Mouse (Mus musculus) neural tube, embryonic 15.5 days (tissue): ENCODE measurements around the gene P2ry6. TPM values are rescaled to one million over a fixed set of nuclear protein-coding genes. Genes with fewer than 3 reads are reported as not detected.

Experiments
- ATAC-seq: fragments of 200-750 bp; cut with Nextera tagmentation; 2 replicates; pipeline ENCODE4 v1.8.0; 2017; ENCODE audit warnings: mild to moderate bottlenecking, moderate TSS enrichment, moderate library complexity; ENCODE audit not compliant: low FRiP score
- H3K27ac ChIP-seq: fragments of 300-500 bp; sonication (generic); replicated peaks from 2 replicates; pipeline ENCODE4 v1.5.1; 2015; ENCODE audit warnings: mild to moderate bottlenecking, inconsistent platforms
- H3K27me3 ChIP-seq: fragments of 300-500 bp; sonication (generic); replicated peaks from 2 replicates; pipeline ENCODE4 v1.6.1; 2015; ENCODE audit warnings: inconsistent platforms
- H3K36me3 ChIP-seq: fragments of 300-500 bp; sonication (generic); 2 replicates; pipeline ENCODE4 v1.6.1; 2015; ENCODE audit warnings: inconsistent platforms
- H3K4me1 ChIP-seq: fragments of 300-500 bp; sonication (generic); 2 replicates; pipeline ENCODE4 v1.6.1; 2015; ENCODE audit warnings: inconsistent platforms
- H3K4me2 ChIP-seq: fragments of 300-500 bp; sonication (generic); 2 replicates; pipeline ENCODE4 v1.6.1; 2015; ENCODE audit warnings: inconsistent platforms, mild to moderate bottlenecking, moderate library complexity
- H3K4me3 ChIP-seq: fragments of 300-500 bp; sonication (generic); replicated peaks from 2 replicates; pipeline ENCODE4 v1.5.1; 2015; ENCODE audit warnings: mild to moderate bottlenecking, inconsistent platforms
- H3K9ac ChIP-seq: fragments of 300-500 bp; sonication (generic); replicated peaks from 2 replicates; pipeline ENCODE4 v1.6.1; 2015; ENCODE audit warnings: mild to moderate bottlenecking, inconsistent platforms
- H3K9me3 ChIP-seq: fragments of 300-500 bp; sonication (generic); replicated peaks from 2 replicates; pipeline ENCODE4 v1.6.1; 2016; ENCODE audit warnings: inconsistent platforms
- WGBS: fragments of 180-500 bp; shearing (Covaris S2); methylation state at CpG from one replicate; pipeline ENCODE4 v1.1.7; 2015; ENCODE audit warnings: mixed read lengths; 5-methylcytosine and 5-hydroxymethylcytosine counted together
- polyA plus RNA-seq: library from polyadenylated mRNA; unstranded; fragments of >200 nt; fragmentation: Nextera tagmentation; extraction: Ambion mirVana; gene quantifications from 2 replicates; pipeline ENCODE4 v1.2.1, GENCODE M21; 2015

Gene P2ry6
- polyA plus RNA-seq = 4.1 and 4.6 TPM in 2 replicates

DNA sequence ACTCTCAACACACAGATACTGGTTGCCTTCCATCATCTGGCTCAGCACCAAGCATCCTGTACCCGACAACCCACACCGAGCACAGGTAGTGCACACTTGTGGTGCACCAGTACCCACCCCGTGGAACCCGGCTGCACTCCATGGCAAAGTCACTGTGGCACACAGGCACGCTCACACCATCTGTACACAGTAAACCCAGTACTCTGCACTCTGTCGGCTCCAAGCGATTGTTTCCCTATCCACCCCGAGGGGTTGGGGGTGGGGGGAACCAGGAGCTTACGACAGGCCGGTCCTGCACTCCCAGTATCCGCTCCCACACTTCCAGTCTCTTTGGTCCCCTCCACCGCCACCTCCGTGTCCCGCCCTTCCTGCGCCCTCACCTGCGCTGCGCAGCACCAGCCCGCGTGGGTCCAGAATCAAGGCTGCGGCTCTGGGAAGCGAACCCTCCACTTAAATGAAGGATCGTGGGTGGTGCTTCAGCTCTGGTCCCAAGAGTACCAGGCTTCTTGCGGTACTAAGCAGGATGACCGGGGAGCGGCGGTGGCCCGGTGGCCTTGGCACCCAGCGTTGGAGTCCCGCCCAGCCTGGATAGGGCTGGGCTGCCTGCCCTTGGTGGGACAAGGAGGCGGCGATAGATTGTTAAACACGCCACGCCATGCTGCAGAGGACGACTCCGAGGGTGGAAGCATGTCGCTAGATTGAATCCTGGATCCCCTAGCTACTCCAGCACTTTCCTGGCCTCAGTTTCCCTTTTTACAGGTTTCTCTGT lies at the start of gene P2ry6:
TSS of gene P2ry6 (minus strand) at position 515 of the 769 bp plus-strand sequence.
- peak within 1 kb of the TSS; percentile 30; the same call in 1 of the 2 replicates for H3K9ac ChIP-seq
- H3K27me3 ChIP-seq = peaks cover 23% of the 10 kb centered on the region
- H3K4me1 ChIP-seq = peaks cover 14% of the 10 kb centered on the region
- peak within 1 kb of the TSS; percentile 57 for H3K4me2 ChIP-seq
- H3K36me3 ChIP-seq = no peaks in the 10 kb centered on the region
- H3K4me3 ChIP-seq = peak within 1 kb of the TSS; percentile 31
- 5% methylated on average over 36 of the region's 36 CpGs for WGBS
- peak; percentile 56; the same call in 1 of the 2 replicates for ATAC-seq
- H3K9me3 ChIP-seq = no peaks in the 10 kb centered on the region
- no peak within 1 kb of the TSS for H3K27ac ChIP-seq

DNA sequence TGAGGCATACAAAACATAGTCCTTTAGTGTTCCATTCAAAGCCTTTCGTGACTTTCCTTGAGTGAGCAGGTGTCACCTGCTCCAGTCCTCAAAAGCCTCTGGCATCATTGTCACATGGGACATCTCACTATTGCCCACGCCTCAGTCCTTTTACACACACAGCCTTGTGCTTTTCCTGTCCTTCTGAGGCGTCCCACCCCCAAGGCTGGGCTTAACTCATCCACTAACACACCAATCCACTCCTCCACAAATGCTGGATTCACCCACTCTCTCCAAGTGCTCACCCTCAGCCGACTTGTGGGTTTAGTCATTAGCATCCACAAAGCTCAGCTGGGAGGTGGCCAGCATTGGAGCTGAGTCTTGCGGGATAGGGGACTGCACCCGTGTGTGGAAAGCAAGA lies 43.0 kb upstream of the P2ry6 start:
- Histone ChIP-seq H3K27ac (peak overlapping the region; percentile 18; the same call in 1 of the 2 replicates), H3K9me3 (no peaks in the 10 kb centered on the region), H3K4me1 (peaks cover 15% of the 10 kb centered on the region; the same call in 1 of the 2 replicates), H3K9ac (no peak overlapping the region), H3K36me3 (no peaks in the 10 kb centered on the region), H3K4me2 (no peak overlapping the region), H3K27me3 (peaks cover 11% of the 10 kb centered on the region), H3K4me3 (no peak overlapping the region)
- no peak for ATAC-seq
- 55% methylated on average over 6 of the region's 6 CpGs for WGBS

DNA sequence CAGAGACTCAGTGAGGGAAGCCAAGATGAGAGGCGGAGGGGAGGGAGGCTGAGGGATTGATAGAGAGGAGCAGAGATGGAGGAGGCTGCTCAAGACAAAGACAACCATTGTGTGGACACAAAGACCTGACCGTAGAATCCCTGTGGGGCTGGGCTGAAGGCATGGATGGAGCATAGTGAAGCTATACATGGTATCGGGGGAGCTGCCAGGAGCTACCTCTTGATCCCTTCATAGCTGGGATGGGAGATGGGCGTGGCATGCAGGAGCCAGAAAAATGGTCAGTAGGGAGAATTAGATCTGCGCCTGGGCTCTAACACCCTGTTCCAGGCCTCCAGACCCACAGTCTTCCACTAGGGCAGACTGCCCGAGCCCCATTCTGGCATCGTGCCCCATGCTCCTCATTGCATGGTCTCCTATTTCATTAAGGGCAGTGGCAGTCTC lies 42.6 kb upstream of the P2ry6 start:
- Histone ChIP-seq H3K9me3 (no peaks in the 10 kb centered on the region), H3K27me3 (peaks cover 15% of the 10 kb centered on the region), H3K4me2 (no peak overlapping the region), H3K9ac (no peak overlapping the region), H3K36me3 (no peaks in the 10 kb centered on the region), H3K27ac (peak overlapping the region; percentile 18; the same call in 1 of the 2 replicates), H3K4me1 (peaks cover 20% of the 10 kb centered on the region), H3K4me3 (no peak overlapping the region)
- ATAC-seq = no peak
- 53% methylated on average over 7 of the region's 7 CpGs for WGBS

DNA sequence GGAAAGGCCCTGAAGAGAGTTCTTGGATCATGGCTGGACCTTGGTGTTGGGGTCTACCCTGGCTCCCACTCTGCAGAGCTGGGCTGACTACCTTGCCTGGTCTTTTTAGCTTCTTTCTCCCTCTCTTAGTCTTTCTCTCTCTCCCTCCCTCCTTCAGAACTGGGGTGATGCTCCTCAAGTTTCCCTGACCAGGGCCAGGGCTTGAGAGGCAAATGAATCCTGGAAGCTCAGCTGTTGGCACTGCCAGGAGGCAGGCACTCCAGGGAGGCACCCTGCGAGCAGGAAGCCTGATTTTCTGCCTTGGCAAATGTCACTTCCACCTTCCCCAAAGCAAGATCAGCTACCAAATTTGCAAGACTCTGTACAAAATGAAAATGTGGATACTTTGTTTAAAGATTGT lies 40.5 kb upstream of the P2ry6 start:
- Histone ChIP-seq H3K4me3 (no peak overlapping the region), H3K4me1 (peaks cover 28% of the 10 kb centered on the region), H3K27me3 (peaks cover 36% of the 10 kb centered on the region), H3K9me3 (no peaks in the 10 kb centered on the region), H3K9ac (no peak overlapping the region), H3K36me3 (no peaks in the 10 kb centered on the region), H3K27ac (no peak overlapping the region), H3K4me2 (no peak overlapping the region)
- WGBS = 62% methylated on average over 1 of the region's 1 CpGs
- no peak for ATAC-seq

DNA sequence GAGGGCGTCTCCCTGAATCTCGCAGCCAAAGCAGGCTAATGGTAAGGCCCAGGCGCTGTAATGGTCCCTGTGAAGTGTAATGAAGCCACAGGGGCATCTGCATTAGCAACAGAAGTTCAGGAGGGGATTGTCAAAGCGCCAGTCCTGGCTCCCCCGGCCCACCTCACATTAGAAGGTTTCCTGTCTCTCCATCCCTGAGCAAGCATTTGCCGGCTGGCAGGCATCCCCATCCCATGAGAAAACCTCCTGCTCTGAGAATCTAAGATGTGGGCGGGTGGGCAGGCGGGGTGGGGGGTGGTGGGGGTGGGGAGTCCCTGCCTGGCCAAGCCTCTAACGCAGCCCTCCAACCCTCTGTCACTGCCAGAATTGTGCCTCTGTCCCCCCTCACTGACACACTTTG lies 39.6 kb upstream of the P2ry6 start:
- Histone ChIP-seq H3K4me2 (no peak overlapping the region), H3K4me1 (peaks cover 28% of the 10 kb centered on the region), H3K27me3 (peaks cover 42% of the 10 kb centered on the region), H3K36me3 (no peaks in the 10 kb centered on the region), H3K4me3 (no peak overlapping the region), H3K27ac (no peak overlapping the region), H3K9ac (no peak overlapping the region), H3K9me3 (no peaks in the 10 kb centered on the region)
- ATAC-seq = no peak
- 17% methylated on average over 9 of the region's 9 CpGs for whole genome bisulfite sequencing

DNA sequence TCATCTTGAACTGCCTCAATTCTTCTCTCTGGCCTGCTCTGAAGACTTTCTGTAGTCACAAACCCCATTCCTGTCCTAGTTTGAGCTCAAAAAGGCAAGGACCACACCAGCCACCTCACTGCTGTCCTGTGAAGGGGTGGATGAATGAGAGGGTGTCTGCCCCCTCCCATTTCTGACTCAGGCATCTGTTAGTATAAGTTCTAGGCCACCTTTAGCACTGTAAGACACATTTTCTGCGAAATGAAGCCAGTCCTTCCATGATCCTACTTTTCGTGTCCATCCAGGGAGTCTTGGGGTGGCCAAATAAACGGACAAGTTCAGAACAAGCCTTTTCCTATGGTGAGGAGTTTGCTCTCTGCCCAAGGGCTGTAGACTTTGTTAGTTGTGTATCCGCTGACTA lies 38.1 kb upstream of the P2ry6 start, which contains the start of gene P2ry2:
TSS of gene P2ry2 (minus strand) at position 326 of the 400 bp plus-strand sequence.
- H3K9ac ChIP-seq = peak within 1 kb of the TSS; percentile 41
- H3K4me1 ChIP-seq = peaks cover 28% of the 10 kb centered on the region
- WGBS = 69% methylated on average over 4 of the region's 4 CpGs
- peaks cover 42% of the 10 kb centered on the region for H3K27me3 ChIP-seq
- ATAC-seq = no peak
- peak within 1 kb of the TSS; percentile 98 for H3K4me2 ChIP-seq
- peak within 1 kb of the TSS; percentile 47 for H3K4me3 ChIP-seq
- H3K36me3 ChIP-seq = no peaks in the 10 kb centered on the region
- H3K27ac ChIP-seq = no peak within 1 kb of the TSS
- H3K9me3 ChIP-seq = no peaks in the 10 kb centered on the region

DNA sequence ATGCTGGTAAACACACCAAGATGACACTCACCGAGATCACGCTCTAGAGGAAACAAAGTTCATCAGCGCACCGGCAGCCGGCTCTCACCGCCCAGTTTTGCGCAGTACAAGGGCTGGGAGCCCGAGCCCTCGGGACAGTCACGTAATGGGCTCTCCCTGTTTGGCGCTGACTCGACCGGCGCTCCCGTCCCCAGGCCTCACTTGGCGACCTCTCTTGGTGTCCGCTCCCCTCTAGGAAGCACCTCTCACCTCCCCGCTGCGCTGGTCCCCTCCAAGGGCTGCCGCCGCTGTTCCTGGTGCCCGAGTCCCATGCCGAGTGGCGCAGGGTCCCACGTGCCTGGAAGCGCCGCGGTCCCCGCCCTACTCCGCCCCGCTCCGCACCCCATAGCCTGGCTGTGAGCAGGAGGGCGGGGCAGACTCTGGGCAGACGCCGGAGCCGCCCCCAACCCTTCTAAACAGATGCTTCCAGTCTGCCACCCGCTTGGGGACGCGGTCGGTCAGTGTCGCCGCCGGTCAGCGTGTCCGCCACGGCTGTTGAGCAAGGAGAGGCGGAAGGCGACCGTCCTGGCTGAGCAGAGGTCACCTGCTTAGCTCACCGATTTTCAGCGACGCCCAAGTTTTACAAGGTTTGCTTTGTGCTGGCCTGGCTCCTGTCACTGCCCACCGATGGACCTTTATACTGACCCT lies 37.4 kb upstream of the P2ry6 start:
- no peak overlapping the region for H3K27ac ChIP-seq
- peak overlapping the region; percentile 98 for H3K4me2 ChIP-seq
- no peaks in the 10 kb centered on the region for H3K36me3 ChIP-seq
- H3K9ac ChIP-seq = peak overlapping the region; percentile 41
- ATAC-seq = peak; percentile 77
- no peaks in the 10 kb centered on the region for H3K9me3 ChIP-seq
- WGBS = under 1% methylated on average over 53 of the region's 53 CpGs
- H3K4me3 ChIP-seq = peak overlapping the region; percentile 47
- peaks cover 42% of the 10 kb centered on the region for H3K27me3 ChIP-seq
- peaks cover 22% of the 10 kb centered on the region for H3K4me1 ChIP-seq

DNA sequence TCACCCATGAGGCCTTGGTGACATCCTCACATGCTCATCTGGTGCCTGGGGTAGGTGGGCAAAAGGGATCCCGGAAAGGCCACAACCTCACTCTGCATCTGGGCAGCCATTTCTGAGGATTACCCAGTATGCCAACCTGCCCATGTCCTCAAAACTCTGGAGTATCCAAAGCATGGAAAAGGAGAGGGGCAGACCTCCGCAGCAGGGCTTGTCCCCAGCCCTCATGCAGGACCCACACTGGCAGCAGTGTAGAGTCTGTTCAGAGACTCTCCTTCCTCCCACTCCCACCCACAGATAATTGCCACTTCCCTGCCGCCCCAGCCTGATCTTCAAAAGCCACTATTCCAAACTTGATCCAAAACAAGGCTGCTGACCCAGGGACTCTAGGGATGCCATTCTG lies 36.3 kb upstream of the P2ry6 start:
- Histone ChIP-seq H3K27ac (no peak overlapping the region), H3K27me3 (peaks cover 45% of the 10 kb centered on the region), H3K9ac (no peak overlapping the region), H3K4me2 (no peak overlapping the region), H3K36me3 (no peaks in the 10 kb centered on the region), H3K9me3 (no peaks in the 10 kb centered on the region), H3K4me3 (no peak overlapping the region), H3K4me1 (peaks cover 20% of the 10 kb centered on the region)
- 71% methylated on average over 3 of the region's 3 CpGs for WGBS
- no peak for ATAC-seq

DNA sequence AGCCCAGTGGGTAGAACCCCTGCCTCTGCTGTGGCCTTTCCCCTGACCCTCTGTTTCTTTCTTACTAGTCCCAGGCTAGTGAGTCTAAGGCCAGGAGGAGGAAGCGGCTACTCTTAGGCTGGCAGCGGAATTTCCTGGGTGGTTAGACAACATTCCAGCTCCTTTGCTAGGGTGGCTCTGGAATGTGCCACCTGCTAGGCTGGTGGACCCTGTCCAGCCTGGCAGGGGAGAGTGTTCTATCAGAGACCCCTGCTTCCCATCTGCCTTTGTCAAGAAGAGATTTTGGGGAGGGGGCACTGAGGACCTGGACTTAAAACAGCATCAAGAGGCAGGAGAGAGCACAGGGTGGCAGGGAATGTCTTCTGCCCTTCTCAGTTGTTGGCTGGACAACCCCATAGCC lies 31.8 kb upstream of the P2ry6 start:
- peaks cover 22% of the 10 kb centered on the region for H3K27me3 ChIP-seq
- WGBS = 79% methylated on average over 2 of the region's 2 CpGs
- H3K27ac ChIP-seq = no peak overlapping the region
- H3K9me3 ChIP-seq = no peaks in the 10 kb centered on the region
- no peak overlapping the region for H3K4me2 ChIP-seq
- H3K4me3 ChIP-seq = no peak overlapping the region
- H3K9ac ChIP-seq = no peak overlapping the region
- H3K4me1 ChIP-seq = peaks cover under 1% of the 10 kb centered on the region; the same call in 1 of the 2 replicates
- no peaks in the 10 kb centered on the region for H3K36me3 ChIP-seq
- no peak for ATAC-seq

DNA sequence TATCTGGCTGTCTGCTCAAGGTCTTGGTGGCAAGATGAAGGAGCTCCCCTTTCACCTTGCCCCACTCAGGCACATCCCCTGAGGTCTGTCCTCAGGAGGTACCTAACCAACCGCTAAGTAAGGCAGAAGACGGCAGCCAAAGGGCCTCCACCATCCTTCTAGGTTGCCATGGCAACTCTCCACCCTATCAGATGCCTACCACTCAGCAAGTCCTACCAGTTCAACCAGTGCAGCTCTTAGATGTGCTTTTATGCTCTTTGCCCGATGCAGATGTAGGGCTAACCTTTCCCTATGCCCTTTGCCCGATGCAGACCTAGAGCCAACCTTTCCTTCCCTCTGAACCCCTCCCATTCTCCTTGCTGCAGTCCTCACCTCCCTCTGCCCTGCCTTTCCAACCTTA lies 30.7 kb upstream of the P2ry6 start:
- Histone ChIP-seq H3K4me2 (no peak overlapping the region), H3K9ac (no peak overlapping the region), H3K4me1 (no peaks in the 10 kb centered on the region), H3K4me3 (no peak overlapping the region), H3K27me3 (peaks cover 11% of the 10 kb centered on the region), H3K27ac (no peak overlapping the region), H3K9me3 (no peaks in the 10 kb centered on the region), H3K36me3 (no peaks in the 10 kb centered on the region)
- ATAC-seq = peak; percentile 35; the same call in 1 of the 2 replicates
- WGBS = 55% methylated on average over 4 of the region's 4 CpGs

DNA sequence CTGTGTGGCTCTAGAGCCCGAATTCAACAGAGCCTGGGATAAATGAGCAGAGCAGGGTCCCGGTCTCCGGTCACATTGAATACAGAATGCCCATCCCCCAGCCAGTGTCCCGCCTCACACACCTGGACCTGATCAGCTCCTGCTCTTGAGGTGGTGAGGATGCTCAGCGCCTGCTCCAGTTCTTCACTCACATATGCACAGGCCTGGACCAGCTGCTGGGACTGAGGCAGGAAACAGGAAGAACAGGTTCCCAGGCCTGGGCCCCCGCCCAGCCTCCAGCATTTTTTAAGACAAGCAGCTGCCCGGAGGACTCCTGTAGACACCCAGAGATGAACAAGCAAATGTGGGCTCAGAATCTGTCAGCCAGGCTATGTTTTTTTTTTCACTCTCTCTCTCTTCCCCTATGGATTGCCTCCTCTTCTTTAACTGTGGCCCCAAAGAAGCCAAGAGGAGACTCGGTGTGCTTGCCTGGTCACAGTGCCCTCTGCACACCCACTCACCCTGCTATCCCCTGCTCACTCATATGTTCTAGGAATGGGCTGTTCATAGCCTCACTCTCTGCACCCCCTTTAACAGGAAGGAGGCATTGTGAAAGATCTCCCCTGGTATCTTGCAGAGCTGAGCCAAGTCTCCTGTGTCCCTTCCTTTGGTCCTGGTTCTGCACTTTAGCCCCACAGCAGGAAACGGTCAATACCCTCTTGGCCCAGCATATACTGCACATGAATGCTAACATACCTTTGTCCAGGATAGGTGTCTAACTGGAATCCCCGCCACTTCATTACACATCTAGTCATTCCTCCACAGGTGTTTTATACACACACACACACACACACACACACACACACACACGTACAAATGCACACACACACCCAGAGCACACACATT lies 29.2 kb upstream of the P2ry6 start:
- 85% methylated on average over 11 of the region's 11 CpGs for WGBS
- ATAC-seq = no peak

More for the DNA sequence above, 29.2 kb upstream of the P2ry6 start:
- no peak overlapping the region for H3K9ac ChIP-seq
- H3K27me3 ChIP-seq = 0 out of 2 replicates have a peak, but pooled peaks cover 3% of the 10 kb centered on the region
- H3K36me3 ChIP-seq = no peaks in the 10 kb centered on the region
- H3K9me3 ChIP-seq = no peaks in the 10 kb centered on the region
- no peak overlapping the region for H3K4me2 ChIP-seq
- H3K4me3 ChIP-seq = no peak overlapping the region
- H3K4me1 ChIP-seq = no peaks in the 10 kb centered on the region
- H3K27ac ChIP-seq = no peak overlapping the region
